Mouse (Mus musculus) limb, embryonic 10.5 days (tissue): ENCODE measurements around the gene Ppp1r9b. TPM values are rescaled to one million over a fixed set of nuclear protein-coding genes. Genes with fewer than 3 reads are reported as not detected.

Source experiments
- DNase-seq: peaks from one replicate; pipeline ENCODE4 v3.0.0-alpha.2; 2017; ENCODE audit warnings: low spot score
- H3K27ac ChIP-seq: fragments of 300-500 bp; sonication (generic); 2 replicates; pipeline ENCODE4 v1.5.1; 2016; ENCODE audit warnings: mild to moderate bottlenecking
- H3K27me3 ChIP-seq: fragments of 300-500 bp; sonication (generic); 2 replicates; pipeline ENCODE4 v1.6.1; 2016; ENCODE audit warnings: low read depth, mild to moderate bottlenecking; ENCODE audit not compliant: poor library complexity, severe bottlenecking
- H3K36me3 ChIP-seq: fragments of 300-500 bp; sonication (generic); 2 replicates; pipeline ENCODE4 v1.6.1; 2016; ENCODE audit warnings: mild to moderate bottlenecking, moderate library complexity
- H3K4me1 ChIP-seq: fragments of 300-500 bp; sonication (generic); 2 replicates; pipeline ENCODE4 v1.6.1; 2016
- H3K4me3 ChIP-seq: fragments of 300-500 bp; sonication (generic); 2 replicates; pipeline ENCODE4 v1.5.1; 2016; ENCODE audit warnings: mild to moderate bottlenecking, moderate library complexity
- H3K9me3 ChIP-seq: fragments of 300-500 bp; sonication (generic); replicated peaks from 2 replicates; pipeline ENCODE4 v1.6.1; 2016; ENCODE audit warnings: mild to moderate bottlenecking
- WGBS: fragments of 180-500 bp; shearing (Covaris S2); methylation state at CpG from one replicate; pipeline ENCODE4 v1.1.7; 2016; 5-methylcytosine and 5-hydroxymethylcytosine counted together
- polyA plus RNA-seq: library from polyadenylated mRNA; unstranded; fragments of >200 nt; fragmentation: Nextera tagmentation; extraction: Ambion mirVana; gene quantifications from 2 replicates; pipeline ENCODE4 v1.2.1, GENCODE M21; 2016

The Ppp1r9b gene
- polyA plus RNA-seq, 1 experiment from 2014 or later = 10.8 TPM

GRCm38 (mm10) chr11:95038818-95039655 is 48.2 kb downstream of the Ppp1r9b start:
- H3K27ac ChIP-seq = no peak overlapping the region
- peaks cover 4% of the 10 kb centered on the region; the same call in 1 of the 2 replicates for H3K36me3 ChIP-seq
- peaks cover 29% of the 10 kb centered on the region for H3K4me1 ChIP-seq
- H3K27me3 ChIP-seq = peaks cover 36% of the 10 kb centered on the region
- 87% methylated on average over 13 of the region's 13 CpGs for WGBS
- no peak overlapping the region for H3K4me3 ChIP-seq
- DNase-seq = no peak
- no peaks in the 10 kb centered on the region for H3K9me3 ChIP-seq

- H3K4me3 ChIP-seq = peak overlapping the region; percentile 72
- H3K27ac ChIP-seq = no peak overlapping the region
- H3K36me3 ChIP-seq = peaks cover 4% of the 10 kb centered on the region; the same call in 1 of the 2 replicates
- H3K4me1 ChIP-seq = peaks cover 28% of the 10 kb centered on the region
- H3K9me3 ChIP-seq = no peaks in the 10 kb centered on the region
- 87% methylated on average over 4 of the region's 4 CpGs for WGBS
- DNase-seq = no peak
- H3K27me3 ChIP-seq = peaks cover 35% of the 10 kb centered on the region
Observed at GRCm38 (mm10) chr11:95039766-95040165, 48.9 kb downstream of the Ppp1r9b start.

- no peak for DNase-seq
- peaks cover 38% of the 10 kb centered on the region for H3K27me3 ChIP-seq
- peaks cover 4% of the 10 kb centered on the region; the same call in 1 of the 2 replicates for H3K36me3 ChIP-seq
- WGBS = 1% methylated on average over 20 of the region's 20 CpGs
- H3K27ac ChIP-seq = peak overlapping the region; percentile 81
- peaks cover 26% of the 10 kb centered on the region for H3K4me1 ChIP-seq
- H3K4me3 ChIP-seq = peak overlapping the region; percentile 72
- no peaks in the 10 kb centered on the region for H3K9me3 ChIP-seq
Observed at GRCm38 (mm10) chr11:95040491-95041138, 49.8 kb downstream of the Ppp1r9b start.

GRCm38 (mm10) chr11:95041139-95041609 is 50.3 kb downstream of the Ppp1r9b start, which contains the start of gene Pdk2:
TSS of gene Pdk2 (minus strand) at chr11:95041354.
- peaks cover 26% of the 10 kb centered on the region for H3K4me1 ChIP-seq
- peak within 1 kb of the TSS; percentile 72 for H3K4me3 ChIP-seq
- H3K27me3 ChIP-seq = peaks cover 44% of the 10 kb centered on the region
- no peaks in the 10 kb centered on the region for H3K9me3 ChIP-seq
- H3K27ac ChIP-seq = peak within 1 kb of the TSS; percentile 81
- H3K36me3 ChIP-seq = peaks cover 4% of the 10 kb centered on the region; the same call in 1 of the 2 replicates
- peak; percentile 93 for DNase-seq
- WGBS = 0% methylated on average over 41 of the region's 41 CpGs

- H3K9me3 ChIP-seq = no peaks in the 10 kb centered on the region
- peak; percentile 78 for DNase-seq
- peak overlapping the region; percentile 72 for H3K4me3 ChIP-seq
- no peak overlapping the region for H3K27ac ChIP-seq
- H3K4me1 ChIP-seq = peaks cover 26% of the 10 kb centered on the region
- peaks cover 48% of the 10 kb centered on the region for H3K27me3 ChIP-seq
- peaks cover 4% of the 10 kb centered on the region; the same call in 1 of the 2 replicates for H3K36me3 ChIP-seq
- WGBS = under 1% methylated on average over 11 of the region's 11 CpGs
Observed at GRCm38 (mm10) chr11:95042096-95042495, 51.3 kb downstream of the Ppp1r9b start.

- Histone ChIP-seq H3K27me3 (peaks cover 48% of the 10 kb centered on the region), H3K27ac (no peak overlapping the region), H3K36me3 (0 out of 2 replicates have a peak, but pooled peaks cover 4% of the 10 kb centered on the region), H3K4me3 (no peak overlapping the region), H3K4me1 (peaks cover 26% of the 10 kb centered on the region), H3K9me3 (no peaks in the 10 kb centered on the region)
- DNase-seq = no peak
- WGBS = 95% methylated on average over 4 of the region's 4 CpGs
Observed at GRCm38 (mm10) chr11:95043060-95043459, 52.2 kb downstream of the Ppp1r9b start.

GRCm38 (mm10) chr11:95043608-95044007 is 52.8 kb downstream of the Ppp1r9b start:
- peaks cover 48% of the 10 kb centered on the region for H3K27me3 ChIP-seq
- no peak overlapping the region for H3K27ac ChIP-seq
- 48% methylated on average over 7 of the region's 7 CpGs for WGBS
- DNase-seq = no peak
- no peaks in the 10 kb centered on the region for H3K9me3 ChIP-seq
- H3K4me1 ChIP-seq = peaks cover 26% of the 10 kb centered on the region
- H3K36me3 ChIP-seq = no peaks in the 10 kb centered on the region
- no peak overlapping the region for H3K4me3 ChIP-seq

GRCm38 (mm10) chr11:95044185-95044870 is 53.5 kb downstream of the Ppp1r9b start:
- H3K4me1 ChIP-seq = peaks cover 26% of the 10 kb centered on the region
- no peaks in the 10 kb centered on the region for H3K9me3 ChIP-seq
- no peak overlapping the region; the same call in 1 of the 2 replicates for H3K27ac ChIP-seq
- H3K27me3 ChIP-seq = peaks cover 44% of the 10 kb centered on the region
- 47% methylated on average over 12 of the region's 13 CpGs for WGBS
- DNase-seq = no peak
- H3K36me3 ChIP-seq = no peaks in the 10 kb centered on the region
- no peak overlapping the region for H3K4me3 ChIP-seq

- Histone ChIP-seq H3K4me3 (no peak overlapping the region), H3K4me1 (peaks cover 3% of the 10 kb centered on the region), H3K9me3 (no peaks in the 10 kb centered on the region), H3K27me3 (peaks cover 32% of the 10 kb centered on the region), H3K36me3 (no peaks in the 10 kb centered on the region), H3K27ac (no peak overlapping the region)
- DNase-seq = peak; percentile 76
- 63% methylated on average over 9 of the region's 9 CpGs for WGBS
Observed at GRCm38 (mm10) chr11:95046980-95047680, 56.3 kb downstream of the Ppp1r9b start.

- Histone ChIP-seq H3K4me1 (peaks cover 20% of the 10 kb centered on the region), H3K27ac (no peak overlapping the region), H3K4me3 (no peak overlapping the region), H3K36me3 (no peaks in the 10 kb centered on the region), H3K27me3 (peaks cover 31% of the 10 kb centered on the region), H3K9me3 (no peaks in the 10 kb centered on the region)
- WGBS = 72% methylated on average over 9 of the region's 9 CpGs
- DNase-seq = no peak
Observed at GRCm38 (mm10) chr11:95053062-95053461, 62.2 kb downstream of the Ppp1r9b start.
